Mouse (Mus musculus) embryonic facial prominence, embryonic 15.5 days (tissue): ENCODE results near the gene 4921504E06Rik. TPM values are rescaled to one million over a fixed set of nuclear protein-coding genes. Genes with fewer than 3 reads are reported as not detected.

Experiments used
- ATAC-seq: fragments of 200-750 bp; cut with Nextera tagmentation; 2 replicates; pipeline ENCODE4 v1.8.0; 2017; ENCODE audit warnings: low read depth, moderate TSS enrichment; ENCODE audit not compliant: insufficient number of reproducible peaks, low FRiP score, low TSS enrichment
- H3K27ac ChIP-seq: fragments of 300-500 bp; sonication (generic); replicated peaks from 2 replicates; pipeline ENCODE4 v1.5.1; 2015; ENCODE audit warnings: mild to moderate bottlenecking, inconsistent platforms
- H3K27me3 ChIP-seq: fragments of 300-500 bp; sonication (generic); 2 replicates; pipeline ENCODE4 v1.6.1; 2015; ENCODE audit warnings: inconsistent platforms
- H3K36me3 ChIP-seq: fragments of 300-500 bp; sonication (generic); 2 replicates; pipeline ENCODE4 v1.6.1; 2015; ENCODE audit warnings: mild to moderate bottlenecking, inconsistent platforms
- H3K4me1 ChIP-seq: fragments of 300-500 bp; sonication (generic); 2 replicates; pipeline ENCODE4 v1.6.1; 2015; ENCODE audit warnings: inconsistent platforms
- H3K4me2 ChIP-seq: fragments of 300-500 bp; sonication (generic); replicated peaks from 2 replicates; pipeline ENCODE4 v1.6.1; 2015; ENCODE audit warnings: mild to moderate bottlenecking, inconsistent platforms
- H3K4me3 ChIP-seq: fragments of 300-500 bp; sonication (generic); replicated peaks from 2 replicates; pipeline ENCODE4 v1.5.1; 2015; ENCODE audit warnings: mild to moderate bottlenecking, inconsistent platforms
- H3K9ac ChIP-seq: fragments of 300-500 bp; sonication (generic); 2 replicates; pipeline ENCODE4 v1.6.1; 2015; ENCODE audit warnings: inconsistent platforms
- H3K9me3 ChIP-seq: fragments of 300-500 bp; sonication (generic); replicated peaks from 2 replicates; pipeline ENCODE4 v1.6.1; 2016; ENCODE audit warnings: inconsistent platforms
- WGBS: fragments of 180-500 bp; shearing (Covaris S2); methylation state at CpG from one replicate; pipeline ENCODE4 v1.1.7; 2015; 5-methylcytosine and 5-hydroxymethylcytosine counted together
- polyA plus RNA-seq: library from polyadenylated mRNA; unstranded; fragments of >200 nt; fragmentation: Nextera tagmentation; extraction: Ambion mirVana; gene quantifications from 2 replicates; pipeline ENCODE4 v1.2.1, GENCODE M21; 2015

4921504E06Rik gene
- polyA plus RNA-seq, 1 experiment from 2014 or later: 0.32 TPM

- WGBS: 51% methylated on average over 4 of the region's 4 CpGs
- no peak overlapping the region for H3K4me3 ChIP-seq
- H3K36me3 ChIP-seq: no peaks in the 10 kb centered on the region
- no peaks in the 10 kb centered on the region for H3K9me3 ChIP-seq
- no peak overlapping the region for H3K27ac ChIP-seq
- ATAC-seq: no peak
- H3K4me2 ChIP-seq: no peak overlapping the region
- no peaks in the 10 kb centered on the region for H3K27me3 ChIP-seq
- no peaks in the 10 kb centered on the region for H3K4me1 ChIP-seq
- H3K9ac ChIP-seq: no peak overlapping the region
These were observed 6.4 kb upstream of the 4921504E06Rik start for GRCm38 (mm10) chr2:19560071-19560470.

- no peak overlapping the region for H3K27ac ChIP-seq
- H3K4me3 ChIP-seq: no peak overlapping the region
- H3K4me2 ChIP-seq: no peak overlapping the region
- H3K27me3 ChIP-seq: no peaks in the 10 kb centered on the region
- peaks cover 11% of the 10 kb centered on the region for H3K4me1 ChIP-seq
- no peak for ATAC-seq
- no peaks in the 10 kb centered on the region for H3K36me3 ChIP-seq
- no peak overlapping the region for H3K9ac ChIP-seq
- no peaks in the 10 kb centered on the region for H3K9me3 ChIP-seq
- 89% methylated on average over 2 of the region's 2 CpGs for WGBS
These were observed 2.3 kb downstream of the 4921504E06Rik start for GRCm38 (mm10) chr2:19551396-19551795.

GRCm38 (mm10) chr2:19540906-19541305, 12.8 kb downstream of the 4921504E06Rik start:
- WGBS: 75% methylated on average over 1 of the region's 1 CpGs
- no peak overlapping the region for H3K4me2 ChIP-seq

GRCm38 (mm10) chr2:19529428-19529827, 24.3 kb downstream of the 4921504E06Rik start:
- 79% methylated on average over 2 of the region's 2 CpGs for WGBS

More at GRCm38 (mm10) chr2:19540906-19541305, 12.8 kb downstream of the 4921504E06Rik start:
- Histone ChIP-seq H3K4me3 (no peak overlapping the region), H3K9ac (no peak overlapping the region), H3K27ac (no peak overlapping the region), H3K9me3 (no peaks in the 10 kb centered on the region), H3K4me1 (no peaks in the 10 kb centered on the region), H3K36me3 (no peaks in the 10 kb centered on the region), H3K27me3 (no peaks in the 10 kb centered on the region)
- no peak for ATAC-seq

GRCm38 (mm10) chr2:19528797-19529196, 24.9 kb downstream of the 4921504E06Rik start:
- H3K36me3 ChIP-seq: no peaks in the 10 kb centered on the region
- 0% methylated on average over 1 of the region's 1 CpGs for WGBS
- ATAC-seq: no peak

More at GRCm38 (mm10) chr2:19529428-19529827, 24.3 kb downstream of the 4921504E06Rik start:
- Histone ChIP-seq H3K27ac (no peak overlapping the region), H3K4me2 (no peak overlapping the region), H3K4me3 (no peak overlapping the region), H3K27me3 (no peaks in the 10 kb centered on the region), H3K4me1 (no peaks in the 10 kb centered on the region), H3K36me3 (no peaks in the 10 kb centered on the region), H3K9ac (no peak overlapping the region), H3K9me3 (no peaks in the 10 kb centered on the region)
- no peak for ATAC-seq

GRCm38 (mm10) chr2:19524071-19524470, 29.6 kb downstream of the 4921504E06Rik start:
- 71% methylated on average over 5 of the region's 5 CpGs for WGBS
- H3K27ac ChIP-seq: no peak overlapping the region
- H3K4me3 ChIP-seq: no peak overlapping the region
- H3K27me3 ChIP-seq: peaks cover 5% of the 10 kb centered on the region; the same call in 1 of the 2 replicates
- ATAC-seq: no peak
- no peak overlapping the region for H3K9ac ChIP-seq
- no peaks in the 10 kb centered on the region for H3K9me3 ChIP-seq
- no peaks in the 10 kb centered on the region for H3K4me1 ChIP-seq
- no peak overlapping the region for H3K4me2 ChIP-seq
- no peaks in the 10 kb centered on the region for H3K36me3 ChIP-seq

More at GRCm38 (mm10) chr2:19528797-19529196, 24.9 kb downstream of the 4921504E06Rik start:
- Histone ChIP-seq H3K4me3 (no peak overlapping the region), H3K9me3 (no peaks in the 10 kb centered on the region), H3K9ac (no peak overlapping the region), H3K27me3 (no peaks in the 10 kb centered on the region), H3K4me2 (no peak overlapping the region), H3K27ac (no peak overlapping the region), H3K4me1 (no peaks in the 10 kb centered on the region)

- H3K4me3 ChIP-seq: no peak overlapping the region
- no peak overlapping the region for H3K27ac ChIP-seq
- peaks cover 10% of the 10 kb centered on the region for H3K27me3 ChIP-seq
- ATAC-seq: no peak
- WGBS: 34% methylated on average over 7 of the region's 7 CpGs
- H3K4me1 ChIP-seq: no peaks in the 10 kb centered on the region
- H3K9me3 ChIP-seq: no peaks in the 10 kb centered on the region
- no peak overlapping the region for H3K9ac ChIP-seq
- H3K36me3 ChIP-seq: no peaks in the 10 kb centered on the region
- no peak overlapping the region for H3K4me2 ChIP-seq
These were observed 32.1 kb downstream of the 4921504E06Rik start for GRCm38 (mm10) chr2:19521662-19522061.

GRCm38 (mm10) chr2:19520617-19521016, 33.1 kb downstream of the 4921504E06Rik start:
- Histone ChIP-seq H3K36me3 (no peaks in the 10 kb centered on the region), H3K9ac (no peak overlapping the region), H3K4me1 (no peaks in the 10 kb centered on the region), H3K27ac (no peak overlapping the region), H3K4me2 (no peak overlapping the region), H3K4me3 (no peak overlapping the region), H3K27me3 (peaks cover 10% of the 10 kb centered on the region), H3K9me3 (no peaks in the 10 kb centered on the region)
- WGBS: 82% methylated on average over 2 of the region's 2 CpGs
- ATAC-seq: no peak

- no peak overlapping the region for H3K27ac ChIP-seq
- no peak overlapping the region for H3K4me2 ChIP-seq
- no peak overlapping the region for H3K9ac ChIP-seq
- no peaks in the 10 kb centered on the region for H3K9me3 ChIP-seq
- ATAC-seq: no peak
- H3K4me3 ChIP-seq: no peak overlapping the region
- peaks cover 10% of the 10 kb centered on the region for H3K27me3 ChIP-seq
- H3K4me1 ChIP-seq: no peaks in the 10 kb centered on the region
- 2% methylated on average over 7 of the region's 7 CpGs for WGBS
- no peaks in the 10 kb centered on the region for H3K36me3 ChIP-seq
These were observed 33.9 kb downstream of the 4921504E06Rik start for GRCm38 (mm10) chr2:19519768-19520167.

- H3K4me1 ChIP-seq: no peaks in the 10 kb centered on the region
- ATAC-seq: no peak
- no peaks in the 10 kb centered on the region for H3K9me3 ChIP-seq
- no peak overlapping the region for H3K4me2 ChIP-seq
- no peak overlapping the region for H3K4me3 ChIP-seq
- H3K27me3 ChIP-seq: peaks cover 10% of the 10 kb centered on the region
- H3K9ac ChIP-seq: no peak overlapping the region
- no peak overlapping the region for H3K27ac ChIP-seq
- no peaks in the 10 kb centered on the region for H3K36me3 ChIP-seq
- WGBS: 40% methylated on average over 13 of the region's 13 CpGs
These were observed 35.8 kb downstream of the 4921504E06Rik start for GRCm38 (mm10) chr2:19517952-19518351.

GRCm38 (mm10) chr2:19512381-19512780, 41.3 kb downstream of the 4921504E06Rik start:
- H3K27ac ChIP-seq: no peak overlapping the region
- H3K9ac ChIP-seq: no peak overlapping the region
- no peak for ATAC-seq
- no peaks in the 10 kb centered on the region for H3K9me3 ChIP-seq
- no peak overlapping the region for H3K4me3 ChIP-seq
- H3K36me3 ChIP-seq: no peaks in the 10 kb centered on the region
- H3K4me1 ChIP-seq: no peaks in the 10 kb centered on the region
- H3K27me3 ChIP-seq: no peaks in the 10 kb centered on the region
- 59% methylated on average over 5 of the region's 5 CpGs for WGBS
- H3K4me2 ChIP-seq: no peak overlapping the region

GRCm38 (mm10) chr2:19511032-19511431, 42.7 kb downstream of the 4921504E06Rik start:
- Histone ChIP-seq H3K27me3 (no peaks in the 10 kb centered on the region), H3K9ac (no peak overlapping the region), H3K4me3 (no peak overlapping the region), H3K27ac (no peak overlapping the region), H3K4me2 (no peak overlapping the region), H3K4me1 (no peaks in the 10 kb centered on the region), H3K9me3 (no peaks in the 10 kb centered on the region), H3K36me3 (no peaks in the 10 kb centered on the region)
- ATAC-seq: no peak
- WGBS: 51% methylated on average over 5 of the region's 5 CpGs
